Mouse (Mus musculus): ENCODE measurements around the gene Atxn1.

DNA sequence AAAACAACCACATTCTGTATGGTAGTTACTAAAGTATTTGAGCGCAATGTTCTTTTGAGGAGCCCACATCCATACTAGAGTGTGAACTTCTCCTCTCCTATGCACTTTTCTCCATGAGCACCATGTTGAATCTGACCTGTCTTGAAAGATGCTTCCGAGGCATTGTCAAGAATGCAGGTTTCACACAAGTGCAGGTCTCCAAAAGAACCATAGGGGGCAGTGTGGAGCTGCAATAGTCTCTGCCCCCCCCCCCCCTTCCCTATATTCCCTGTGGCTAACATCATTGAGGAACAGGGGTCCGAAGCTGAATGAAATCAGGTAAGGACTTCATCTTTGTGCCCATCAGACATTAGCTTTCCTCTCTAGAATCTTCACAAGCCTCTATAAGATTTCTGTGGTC is 332.7 kb downstream of the Atxn1 start:
- TF ChIP-seq EP300 (IDR thresholded peaks at IDR 0.05; ENCODE audit: low read length) (no peak), KAT2A (IDR thresholded peaks at IDR 0.05; ENCODE audit: insufficient replicate concordance, low read length) (no peak), POLR2A (IDR thresholded peaks at IDR 0.05; ENCODE audit: low read depth, low read length) (no peak), CTCF (conservative IDR thresholded peaks at IDR 0.05 in 1 of 2, IDR thresholded peaks at IDR 0.05 in 1 of 2; ENCODE audit: low read depth in 2 of 2, low read length in 2 of 2) (peak; percentile 17 to 57; a peak in 2 of 4 replicates), MAX (IDR thresholded peaks at IDR 0.05; ENCODE audit: low read length) (no peak), CHD2 (IDR thresholded peaks at IDR 0.05; ENCODE audit: low read length) (no peak), RCOR1 (conservative IDR thresholded peaks at IDR 0.05; ENCODE audit: low read depth, low read length) (no peak), JUND (conservative IDR thresholded peaks at IDR 0.05; ENCODE audit: low read depth, low read length) (no peak), PAX5 (IDR thresholded peaks at IDR 0.05; ENCODE audit: low read length) (no peak), ELF1 (IDR thresholded peaks at IDR 0.05; ENCODE audit: low read depth, low read length) (no peak)
